Mouse (Mus musculus) lung, embryonic 15.5 days (tissue): ENCODE measurements at regions not wholly inside any gene's neighbourhood (a gene's known extent, or its start where the extent isn't known, plus 50 kb on each side); places are given as distances from the start of the nearest gene placed in this dataset.
A peak's percentile ranks its signal among the peaks of the same experiment; 100 is the strongest.

ENCODE experiments used
- ATAC-seq: fragments of 200-750 bp; cut with Nextera tagmentation; 2 replicates; pipeline ENCODE4 v1.8.0; 2017; ENCODE audit warnings: moderate number of reproducible peaks, borderline replicate concordance; ENCODE audit not compliant: low FRiP score, low TSS enrichment; ENCODE audit errors: extremely low read depth
- H3K27ac ChIP-seq: fragments of 300-500 bp; sonication (generic); 2 replicates; pipeline ENCODE4 v1.5.1; 2015; ENCODE audit warnings: moderate library complexity, mild to moderate bottlenecking, inconsistent platforms
- H3K27me3 ChIP-seq: fragments of 300-500 bp; sonication (generic); 2 replicates; pipeline ENCODE4 v1.6.1; 2015; ENCODE audit warnings: inconsistent platforms
- H3K36me3 ChIP-seq: fragments of 300-500 bp; sonication (generic); 2 replicates; pipeline ENCODE4 v1.6.1; 2015; ENCODE audit warnings: inconsistent platforms
- H3K4me1 ChIP-seq: fragments of 300-500 bp; sonication (generic); 2 replicates; pipeline ENCODE4 v1.6.1; 2015; ENCODE audit warnings: inconsistent platforms
- H3K4me2 ChIP-seq: fragments of 300-500 bp; sonication (generic); 2 replicates; pipeline ENCODE4 v1.6.1; 2015; ENCODE audit warnings: inconsistent platforms, mild to moderate bottlenecking, moderate library complexity
- H3K4me3 ChIP-seq: fragments of 300-500 bp; sonication (generic); 2 replicates; pipeline ENCODE4 v1.5.1; 2015; ENCODE audit warnings: mild to moderate bottlenecking, inconsistent platforms
- H3K9ac ChIP-seq: fragments of 300-500 bp; sonication (generic); 2 replicates; pipeline ENCODE4 v1.6.1; 2015; ENCODE audit warnings: inconsistent platforms
- H3K9me3 ChIP-seq: fragments of 300-500 bp; sonication (generic); 2 replicates; pipeline ENCODE4 v1.6.1; 2016; ENCODE audit warnings: inconsistent platforms
- WGBS: fragments of 180-500 bp; shearing (Covaris S2); methylation state at CpG from one replicate; pipeline ENCODE4 v1.1.7; 2015; 5-methylcytosine and 5-hydroxymethylcytosine counted together

DNA sequence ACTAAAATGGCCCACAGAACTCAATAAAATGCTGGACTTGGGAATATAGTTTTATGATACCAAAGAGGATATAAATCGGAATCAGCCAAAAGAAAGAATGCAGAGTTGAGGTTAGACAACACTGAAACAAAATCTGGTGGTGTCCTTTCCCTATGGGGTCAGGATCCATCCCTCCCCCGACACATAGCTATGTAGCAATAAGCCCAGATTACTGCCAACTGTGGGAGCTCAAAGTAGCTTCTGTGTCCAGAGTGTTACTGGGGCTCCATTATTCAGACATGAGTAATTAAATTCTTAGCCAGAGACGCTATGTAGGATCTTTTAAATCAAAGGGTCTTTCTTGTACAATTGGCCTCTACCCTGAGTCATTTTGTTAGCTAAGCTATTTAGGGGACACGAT is 109.4 kb upstream of the Igfbp7 start:
- Histone ChIP-seq H3K4me3 (no peak overlapping the region), H3K9me3 (no peaks in the 10 kb centered on the region), H3K4me1 (no peaks in the 10 kb centered on the region), H3K27ac (no peak overlapping the region), H3K9ac (no peak overlapping the region), H3K27me3 (no peaks in the 10 kb centered on the region), H3K36me3 (no peaks in the 10 kb centered on the region), H3K4me2 (no peak overlapping the region)
- 74% methylated on average over 4 of the region's 4 CpGs for WGBS
- no peak for ATAC-seq

DNA sequence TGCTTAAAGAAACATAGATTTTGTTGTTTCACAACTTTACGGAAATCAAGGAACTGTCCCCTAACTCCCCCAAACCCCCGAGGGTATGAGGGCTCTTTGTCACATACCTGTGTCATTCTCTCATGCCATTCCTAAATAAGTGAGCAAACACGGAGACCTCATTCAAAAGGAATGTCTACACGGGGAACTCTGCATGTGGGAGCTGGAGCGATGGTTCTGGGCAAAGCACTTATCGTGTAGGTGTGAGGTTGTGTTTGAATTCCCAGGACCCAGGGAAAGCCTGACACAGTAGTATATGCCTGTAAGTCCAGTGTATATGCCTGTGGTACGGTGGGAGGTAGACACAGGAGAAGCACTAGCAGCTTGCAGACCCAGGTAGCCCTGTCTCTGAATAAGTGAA is 107.6 kb upstream of the Igfbp7 start:
- Histone ChIP-seq H3K36me3 (no peaks in the 10 kb centered on the region), H3K4me1 (no peaks in the 10 kb centered on the region), H3K9me3 (no peaks in the 10 kb centered on the region), H3K9ac (no peak overlapping the region), H3K4me2 (no peak overlapping the region), H3K4me3 (no peak overlapping the region), H3K27me3 (no peaks in the 10 kb centered on the region), H3K27ac (no peak overlapping the region)
- ATAC-seq: peak; percentile 57; the same call in 1 of the 2 replicates
- WGBS: 54% methylated on average over 7 of the region's 7 CpGs

DNA sequence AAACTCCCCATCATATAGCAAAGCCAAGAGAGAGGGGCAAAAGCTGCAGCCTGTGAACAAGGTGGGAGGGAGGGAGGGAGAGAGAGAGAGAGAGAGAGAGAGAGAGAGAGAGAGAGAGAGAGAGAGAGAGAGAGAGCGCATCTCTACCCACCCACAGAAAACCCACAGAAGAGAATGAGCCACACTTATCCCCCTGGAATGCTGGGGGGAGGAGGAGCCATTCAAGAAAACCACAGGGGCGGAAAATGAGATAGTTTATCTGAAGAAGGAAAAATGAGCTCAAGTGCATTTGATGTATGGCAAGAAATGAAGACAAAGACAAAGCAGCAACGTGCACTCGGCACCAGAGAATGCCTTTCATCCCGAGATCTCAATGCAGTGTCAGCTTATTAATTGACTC is 94.8 kb upstream of the Igfbp7 start:
- no peaks in the 10 kb centered on the region for H3K36me3 ChIP-seq
- H3K4me1 ChIP-seq: no peaks in the 10 kb centered on the region
- H3K9ac ChIP-seq: no peak overlapping the region
- 27% methylated on average over 5 of the region's 5 CpGs for WGBS
- no peaks in the 10 kb centered on the region for H3K9me3 ChIP-seq
- no peak overlapping the region for H3K27ac ChIP-seq
- no peaks in the 10 kb centered on the region for H3K27me3 ChIP-seq
- H3K4me3 ChIP-seq: no peak overlapping the region
- no peak for ATAC-seq
- H3K4me2 ChIP-seq: no peak overlapping the region

DNA sequence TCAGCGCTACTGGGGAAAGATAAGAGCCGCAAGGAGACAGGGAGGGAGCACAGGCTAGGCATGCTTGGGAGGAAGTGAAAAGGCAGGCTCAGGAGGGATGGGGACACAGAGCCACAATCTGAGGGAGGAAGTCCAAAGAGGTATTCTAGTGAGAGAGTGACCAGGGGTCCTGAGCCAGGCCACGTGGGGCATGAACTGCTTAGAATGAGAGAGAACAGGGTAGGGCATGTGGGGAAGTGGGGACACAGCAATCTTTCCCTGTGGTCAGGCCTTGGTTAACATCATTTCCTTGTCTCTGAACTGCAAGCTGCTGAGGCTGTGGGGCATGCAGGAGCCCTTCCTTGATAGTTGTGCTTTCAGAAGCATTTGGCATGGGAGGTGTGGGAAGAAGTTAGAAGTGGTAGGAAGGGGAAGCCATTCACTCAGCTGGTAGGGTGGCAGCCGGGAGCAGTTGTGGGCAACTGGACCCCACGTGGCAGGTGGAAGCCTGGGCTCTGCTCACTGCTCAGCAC is 92.2 kb upstream of the Igfbp7 start:
- no peak overlapping the region for H3K4me2 ChIP-seq
- no peaks in the 10 kb centered on the region for H3K4me1 ChIP-seq
- WGBS: 51% methylated on average over 5 of the region's 5 CpGs
- no peaks in the 10 kb centered on the region for H3K9me3 ChIP-seq
- no peaks in the 10 kb centered on the region for H3K36me3 ChIP-seq
- no peak overlapping the region for H3K9ac ChIP-seq
- H3K27ac ChIP-seq: no peak overlapping the region
- no peaks in the 10 kb centered on the region for H3K27me3 ChIP-seq
- no peak overlapping the region for H3K4me3 ChIP-seq
- ATAC-seq: no peak

DNA sequence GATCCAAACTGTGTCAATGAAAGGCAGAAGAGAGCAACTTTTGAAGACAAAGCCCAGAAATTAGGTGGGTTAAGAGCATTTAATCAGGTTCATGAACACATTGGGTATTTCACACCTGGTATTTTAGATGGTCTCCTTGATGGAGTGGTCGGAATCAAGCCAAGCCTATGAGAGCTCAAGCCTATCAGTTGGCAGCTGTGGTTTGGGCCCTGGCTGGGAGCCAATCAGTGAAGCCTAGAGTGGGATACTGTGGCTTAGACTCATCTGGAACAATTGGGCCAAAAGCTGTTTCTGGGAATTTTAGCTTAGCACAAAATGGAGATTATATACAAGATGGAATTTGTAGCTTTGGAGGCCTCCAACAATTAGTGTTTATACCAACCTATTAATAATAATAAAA is 86.8 kb upstream of the Igfbp7 start:
- Histone ChIP-seq H3K4me1 (no peaks in the 10 kb centered on the region), H3K36me3 (no peaks in the 10 kb centered on the region), H3K9ac (no peak overlapping the region), H3K9me3 (no peaks in the 10 kb centered on the region), H3K4me3 (no peak overlapping the region), H3K27me3 (no peaks in the 10 kb centered on the region), H3K4me2 (no peak overlapping the region), H3K27ac (no peak overlapping the region)
- no peak for ATAC-seq
- WGBS: 61% methylated on average over 1 of the region's 1 CpGs

DNA sequence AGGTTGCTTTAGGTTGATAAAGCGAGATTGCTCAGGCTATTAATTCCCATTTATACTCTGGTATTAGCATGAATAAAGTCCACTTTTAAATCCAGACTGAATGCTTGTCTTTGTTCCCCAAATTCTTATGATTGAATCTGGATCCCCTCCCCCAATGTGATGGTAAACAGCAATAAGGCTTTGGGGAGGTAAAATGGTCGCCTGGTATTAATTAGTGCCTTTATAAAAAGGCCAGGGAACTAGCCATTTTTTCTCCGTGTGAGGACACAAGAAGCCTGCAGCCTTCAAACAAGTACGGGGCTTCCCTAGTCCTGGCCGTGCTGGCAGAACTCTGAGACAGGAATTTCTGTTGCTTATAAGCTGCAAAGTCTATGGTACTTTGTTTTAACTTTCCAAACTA is 81.1 kb upstream of the Igfbp7 start:
- no peaks in the 10 kb centered on the region for H3K36me3 ChIP-seq
- H3K4me3 ChIP-seq: no peak overlapping the region
- 79% methylated on average over 5 of the region's 5 CpGs for WGBS
- ATAC-seq: no peak
- H3K27ac ChIP-seq: no peak overlapping the region
- peaks cover 9% of the 10 kb centered on the region for H3K4me1 ChIP-seq
- H3K9me3 ChIP-seq: no peaks in the 10 kb centered on the region
- H3K4me2 ChIP-seq: no peak overlapping the region
- H3K9ac ChIP-seq: no peak overlapping the region
- H3K27me3 ChIP-seq: no peaks in the 10 kb centered on the region

DNA sequence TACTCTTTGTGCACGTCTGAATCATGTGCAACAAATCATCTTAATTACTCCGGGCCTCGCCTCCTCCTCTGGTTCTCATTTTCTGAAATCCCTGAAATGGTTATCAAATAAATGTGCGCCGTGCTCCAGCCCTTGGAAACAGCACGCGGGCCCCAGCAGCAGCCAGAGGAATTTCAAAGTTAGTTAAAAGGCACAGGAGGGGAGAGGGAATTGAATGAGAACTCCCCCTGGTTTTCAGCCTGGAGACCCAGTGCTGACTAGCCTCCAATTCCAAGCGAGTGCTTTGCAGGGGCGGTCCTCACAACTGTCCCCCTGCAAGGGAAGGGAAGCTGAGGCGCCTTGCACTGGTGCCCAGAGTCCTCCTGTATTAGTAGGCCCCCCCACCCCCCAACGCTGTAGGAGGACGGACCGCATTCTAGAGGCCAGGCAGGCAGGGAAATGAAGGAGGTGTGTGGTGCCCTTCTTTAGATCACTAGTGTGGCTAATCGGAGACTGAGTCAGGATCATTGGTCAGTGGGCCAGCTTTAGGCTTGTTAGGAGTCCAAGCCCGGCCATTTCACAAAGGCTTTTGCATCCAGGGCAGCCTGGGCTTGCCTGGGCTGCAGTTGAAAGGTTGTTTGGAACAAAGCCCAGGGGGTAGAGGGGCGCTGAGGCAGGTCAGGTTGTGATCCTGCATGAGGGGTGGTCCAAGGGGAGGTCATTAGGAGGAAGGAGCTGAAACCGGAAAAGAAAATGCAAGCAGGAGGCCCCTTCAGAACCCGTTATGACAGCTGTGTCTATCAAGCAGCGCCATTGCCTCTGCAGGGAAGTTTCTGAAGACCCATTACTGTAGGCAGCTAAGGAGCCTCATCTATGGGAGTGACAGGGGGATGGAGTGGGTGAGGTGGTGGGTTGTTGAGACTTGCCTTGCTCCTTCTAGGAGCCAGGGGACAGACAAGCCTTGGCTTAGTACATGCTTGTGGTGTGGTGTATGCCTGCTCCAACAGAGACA is 80.3 kb upstream of the Igfbp7 start:
- H3K27ac ChIP-seq: no peak overlapping the region
- ATAC-seq: peak; percentile 52; the same call in 1 of the 2 replicates

DNA sequence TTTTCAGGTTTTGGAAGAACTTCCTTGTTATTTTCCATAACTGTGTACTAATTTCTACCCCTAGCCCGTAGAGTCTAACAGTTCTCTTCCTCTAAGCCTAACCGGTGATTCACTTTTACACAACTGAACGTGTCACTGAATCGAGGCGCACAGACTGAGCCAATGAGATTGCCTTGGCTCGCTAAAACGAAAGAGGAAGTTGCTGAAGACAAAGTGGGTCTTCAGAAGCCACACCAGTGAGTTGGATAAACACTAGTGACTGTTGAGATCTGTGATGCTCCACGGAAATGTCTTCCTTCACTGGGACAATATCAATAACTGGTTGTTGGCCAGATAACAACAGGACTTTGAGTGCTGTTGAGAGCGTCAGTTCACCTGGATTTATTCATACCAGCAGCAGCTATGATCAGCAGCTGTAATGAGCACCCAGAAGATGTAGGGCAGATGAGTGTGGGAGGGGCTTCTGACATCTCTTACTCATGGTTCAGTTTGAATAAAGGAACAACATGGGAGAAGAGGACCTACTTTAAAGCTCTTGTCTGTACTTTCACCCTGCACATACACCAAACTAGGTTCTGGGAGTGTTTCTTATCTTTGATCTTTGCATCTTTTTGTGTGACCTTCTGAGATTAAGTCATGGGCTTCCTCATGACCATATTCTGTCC is 75.3 kb upstream of the Igfbp7 start:
- no peak overlapping the region for H3K4me3 ChIP-seq
- H3K9me3 ChIP-seq: no peaks in the 10 kb centered on the region
- no peak overlapping the region for H3K9ac ChIP-seq
- H3K4me2 ChIP-seq: no peak overlapping the region
- no peak for ATAC-seq
- H3K27me3 ChIP-seq: no peaks in the 10 kb centered on the region
- peaks cover 7% of the 10 kb centered on the region for H3K4me1 ChIP-seq
- 86% methylated on average over 9 of the region's 9 CpGs for WGBS
- H3K36me3 ChIP-seq: no peaks in the 10 kb centered on the region
- no peak overlapping the region for H3K27ac ChIP-seq

More for the DNA sequence above, 80.3 kb upstream of the Igfbp7 start:
- H3K27me3 ChIP-seq: no peaks in the 10 kb centered on the region
- H3K9me3 ChIP-seq: no peaks in the 10 kb centered on the region
- peaks cover 9% of the 10 kb centered on the region for H3K4me1 ChIP-seq
- H3K4me3 ChIP-seq: no peak overlapping the region
- peak overlapping the region; percentile 37 for H3K4me2 ChIP-seq
- no peaks in the 10 kb centered on the region for H3K36me3 ChIP-seq
- WGBS: 26% methylated on average over 19 of the region's 19 CpGs
- no peak overlapping the region; the same call in 1 of the 2 replicates for H3K9ac ChIP-seq

DNA sequence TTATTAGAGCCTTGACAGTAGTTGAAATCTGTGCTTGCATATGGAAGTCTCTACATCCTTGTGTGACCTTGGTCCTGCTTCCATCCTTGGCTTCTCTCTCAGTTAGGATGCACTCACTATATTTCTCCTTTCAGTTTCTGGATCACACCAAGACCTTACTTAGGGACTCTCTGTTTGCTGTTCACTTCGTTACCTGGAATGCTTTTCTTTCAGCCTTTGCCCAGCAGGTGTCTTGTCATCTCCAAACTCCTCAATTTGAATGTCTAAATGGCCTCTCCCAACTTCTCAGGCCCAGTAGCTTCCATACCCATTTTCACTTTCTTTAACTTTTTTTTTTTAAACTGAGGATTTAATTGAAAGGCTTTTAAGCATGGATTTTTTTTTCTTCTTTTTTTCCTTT is 74.0 kb upstream of the Igfbp7 start:
- no peak for ATAC-seq
- no peak overlapping the region for H3K27ac ChIP-seq
- no peak overlapping the region for H3K4me2 ChIP-seq
- no peaks in the 10 kb centered on the region for H3K27me3 ChIP-seq
- H3K4me3 ChIP-seq: no peak overlapping the region
- WGBS: 46% methylated on average over 1 of the region's 1 CpGs
- H3K9me3 ChIP-seq: no peaks in the 10 kb centered on the region
- H3K4me1 ChIP-seq: no peaks in the 10 kb centered on the region
- H3K36me3 ChIP-seq: no peaks in the 10 kb centered on the region
- H3K9ac ChIP-seq: no peak overlapping the region

DNA sequence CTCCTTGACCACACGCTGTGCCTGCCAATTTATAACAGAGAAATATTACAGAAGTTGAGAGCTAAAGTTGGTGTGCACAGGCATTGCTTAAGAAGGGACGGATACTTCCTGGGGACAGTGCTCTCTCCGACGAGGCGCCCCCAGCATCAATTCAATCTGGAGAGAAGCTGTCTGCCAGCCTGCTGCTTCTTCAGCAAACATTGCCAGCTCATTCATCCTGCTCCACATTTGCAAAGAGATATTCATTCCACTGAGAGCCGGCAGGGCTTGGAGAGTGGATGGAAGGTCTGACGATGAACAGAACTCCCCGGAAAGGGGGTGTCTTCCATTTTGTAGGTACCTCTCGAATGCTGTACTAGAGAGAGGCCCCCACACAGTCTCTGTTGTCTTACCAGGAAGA is 70.0 kb upstream of the Igfbp7 start:
- no peak for ATAC-seq
- 64% methylated on average over 9 of the region's 9 CpGs for WGBS
- no peaks in the 10 kb centered on the region for H3K36me3 ChIP-seq
- no peak overlapping the region for H3K9ac ChIP-seq
- H3K9me3 ChIP-seq: no peaks in the 10 kb centered on the region
- no peak overlapping the region for H3K4me3 ChIP-seq
- no peaks in the 10 kb centered on the region for H3K27me3 ChIP-seq
- H3K4me2 ChIP-seq: no peak overlapping the region
- no peaks in the 10 kb centered on the region; the same call in 1 of the 2 replicates for H3K4me1 ChIP-seq
- H3K27ac ChIP-seq: no peak overlapping the region

DNA sequence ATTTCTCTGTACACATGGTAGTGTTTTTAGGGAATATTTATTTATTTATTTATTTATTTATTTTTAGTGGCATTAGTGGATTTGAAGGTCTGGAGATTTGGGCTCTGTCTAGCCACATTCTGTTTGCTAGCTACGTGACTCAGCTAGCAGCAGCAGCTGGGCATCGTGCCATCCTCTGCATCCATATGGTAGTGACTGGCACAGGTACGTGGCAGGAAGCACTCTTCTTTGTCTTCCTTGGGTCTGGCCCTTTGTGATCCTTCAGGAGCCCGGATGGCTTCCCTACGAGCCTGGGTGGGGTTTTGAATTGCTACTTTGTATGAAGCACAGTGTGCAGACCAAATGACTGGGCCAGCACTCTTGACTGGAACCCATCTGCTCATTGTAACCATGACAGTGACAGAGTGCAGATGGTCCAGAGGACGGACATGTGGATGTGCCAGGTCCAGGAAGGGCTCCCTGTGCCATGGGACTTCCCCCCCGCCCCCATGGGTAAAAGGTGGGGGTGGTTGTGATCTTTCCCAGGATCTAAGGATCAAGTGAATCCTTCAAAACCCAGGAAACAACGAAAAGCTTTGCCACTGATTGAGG is 66.2 kb upstream of the Igfbp7 start:
- ATAC-seq: no peak
- no peak overlapping the region for H3K4me3 ChIP-seq
- H3K27ac ChIP-seq: no peak overlapping the region
- WGBS: 71% methylated on average over 8 of the region's 8 CpGs
- no peaks in the 10 kb centered on the region for H3K36me3 ChIP-seq
- H3K9me3 ChIP-seq: no peaks in the 10 kb centered on the region
- no peak overlapping the region for H3K4me2 ChIP-seq
- no peaks in the 10 kb centered on the region; the same call in 1 of the 2 replicates for H3K4me1 ChIP-seq
- no peaks in the 10 kb centered on the region for H3K27me3 ChIP-seq
- no peak overlapping the region for H3K9ac ChIP-seq
